ENCODE assay signal across 8 mouse cellular contexts in genomic region chr8:120683602-120684001, GRCm38 (mm10). TPM values are rescaled to one million over a fixed set of nuclear protein-coding genes. Genes with fewer than 3 reads are reported as not detected.
A peak's percentile ranks its signal among the peaks of the same experiment; 100 is the strongest.
DNase-seq lines count a peak whose midpoint lies in the region; TF ChIP-seq lines count a peak whose summit lies in the region.

No protein-coding gene starts in this region.

- H3K36me3 ChIP-seq in kidney, adult 2 months (ENCODE audit: control insufficient read depth, insufficient read depth, low read length), result no peaks in the 10 kb centered on the region
- H3K36me3 ChIP-seq in splenic B cell, adult 2 months (ENCODE audit: control insufficient read depth, insufficient read depth, low read length, poor library complexity, severe bottlenecking), result no peaks in the 10 kb centered on the region

- TF ChIP-seq POLR2A in embryonic fibroblast, embryonic 13.5 days (IDR thresholded peaks at IDR 0.05; ENCODE audit: low read depth, low read length), result no peak
- TF ChIP-seq POLR2A in kidney, adult 2 months (IDR thresholded peaks at IDR 0.05; ENCODE audit: low read depth, low read length), result no peak

- peak; percentile 87 for TF ChIP-seq CTCF in embryonic fibroblast, embryonic 13.5 days (IDR thresholded peaks at IDR 0.05; ENCODE audit: borderline replicate concordance, insufficient read depth, low read length)
- peak; percentile 90 for TF ChIP-seq CTCF in kidney, adult 2 months (conservative IDR thresholded peaks at IDR 0.05; ENCODE audit: insufficient read depth, insufficient read length, low read depth, low read length)

- no peaks in the 10 kb centered on the region for H3K27me3 ChIP-seq in kidney, adult 2 months (replicated peaks; ENCODE audit: control insufficient read depth, insufficient read depth, low read length)
- H3K27me3 ChIP-seq in splenic B cell, adult 2 months (ENCODE audit: control insufficient read depth, insufficient read depth, low read length, poor library complexity, severe bottlenecking), result no peaks in the 10 kb centered on the region

- DNase-seq in cerebellum, adult 18-20 months, result peak; percentile 45
- DNase-seq in cerebellum, adult 8-10 months, result no peak
- DNase-seq in ovary, adult 18-20 months (ENCODE audit: low spot score), result peak; percentile 42
- no peak for DNase-seq in ovary, postnatal 10 days (ENCODE audit: low spot score)
- peak; percentile 81 for DNase-seq in kidney, adult 2 months
- DNase-seq in lung, postnatal 36 days, result peak; percentile 88
- DNase-seq in splenic B cell, adult 2 months (ENCODE audit: low read depth, low spot score), result peak; percentile 92

- WGBS in kidney, adult 2 months, result 13% methylated on average over 10 of the region's 10 CpGs

- no peak overlapping the region for H3K4me3 ChIP-seq in embryonic fibroblast, embryonic 13.5 days (ENCODE audit: insufficient read depth, low read length)
- no peak overlapping the region for H3K4me3 ChIP-seq in kidney, adult 2 months (ENCODE audit: insufficient read depth, low read depth, low read length)

- H3K27ac ChIP-seq in embryonic fibroblast, embryonic 13.5 days (ENCODE audit: insufficient read depth, low read length), result no peak overlapping the region
- no peak overlapping the region for H3K27ac ChIP-seq in kidney, adult 2 months (ENCODE audit: insufficient read depth, low read depth, low read length)

- no peaks in the 10 kb centered on the region for H3K4me1 ChIP-seq in embryonic fibroblast, embryonic 13.5 days (ENCODE audit: control insufficient read depth, insufficient read depth, low read length)
- H3K4me1 ChIP-seq in kidney, adult 2 months (ENCODE audit: control insufficient read depth, insufficient read depth, low read length), result no peaks in the 10 kb centered on the region

RNA-seq across cellular contexts. Expression of gene Emc8, which starts 15.2 kb away (rescaled TPM):
- 53.5 and 55.9 TPM in 2 replicates for polyA plus RNA-seq in embryonic fibroblast, embryonic 13.5 days (2011; ENCODE audit: insufficient read length, low read depth, missing spikeins)
- polyA plus RNA-seq in kidney, adult 2 months (2012; rRNA removed), result 67.0 and 67.8 TPM in 2 replicates

RNA-seq across cellular contexts. Expression of gene Cox4i1, which starts 15.6 kb away (rescaled TPM):
- 409 and 465 TPM in 2 replicates for polyA plus RNA-seq in embryonic fibroblast, embryonic 13.5 days (2011; ENCODE audit: insufficient read length, low read depth, missing spikeins)
- polyA plus RNA-seq in kidney, adult 2 months (2012; rRNA removed), result 2,823 and 3,733 TPM in 2 replicates

RNA-seq across cellular contexts. Expression of gene Gm27021, which starts 15.7 kb away (rescaled TPM):
- 1.2 TPM in 1 of 2 replicates, not detected in the other for polyA plus RNA-seq in embryonic fibroblast, embryonic 13.5 days (2011; ENCODE audit: insufficient read length, low read depth, missing spikeins)
- 1.6 TPM in 1 of 2 replicates, not detected in the other for polyA plus RNA-seq in kidney, adult 2 months (2012; rRNA removed)

RNA-seq across cellular contexts. Expression of gene 1190005I06Rik, which starts 36.2 kb away (rescaled TPM):
- polyA plus RNA-seq in embryonic fibroblast, embryonic 13.5 days (2011; ENCODE audit: insufficient read length, low read depth, missing spikeins), result 0.75 and 2.2 TPM in 2 replicates
- polyA plus RNA-seq in kidney, adult 2 months (2012; rRNA removed), result 4.6 and 6.8 TPM in 2 replicates

RNA-seq across cellular contexts. Expression of gene Irf8, which starts 52.6 kb away (rescaled TPM):
- polyA plus RNA-seq in embryonic fibroblast, embryonic 13.5 days (2011; ENCODE audit: insufficient read length, low read depth, missing spikeins), result 0.39 TPM in 1 of 2 replicates, not detected in the other
- 12.3 and 16.7 TPM in 2 replicates for polyA plus RNA-seq in kidney, adult 2 months (2012; rRNA removed)

Comparison
In these comparisons a context has a peak if more than half of its experiments do, and no peak if none do; other contexts are left out.
1. DNase-seq: peak in cerebellum, adult 18-20 months (2 of 2), ovary, adult 18-20 months (single experiment), kidney, adult 2 months (single experiment), lung, postnatal 36 days (single experiment) and splenic B cell, adult 2 months (single experiment); none in cerebellum, adult 8-10 months (single experiment) and ovary, postnatal 10 days (single experiment).